Mouse (Mus musculus) embryo, embryonic 9.5 days (tissue): ENCODE measurements around the gene Pdzd9.
A peak's percentile ranks its signal among the peaks of the same experiment; 100 is the strongest.

Experiments
- DNase-seq: peaks from one replicate; pipeline ENCODE4 v3.0.0-alpha.2; 2017; ENCODE audit errors: extremely low spot score

The Pdzd9 gene

GRCm38 (mm10) chr7:120635362-120635781, 34.8 kb downstream of the Pdzd9 start:
- no peak for DNase-seq

GRCm38 (mm10) chr7:120634711-120635361, 35.3 kb downstream of the Pdzd9 start, which contains the start of gene Uqcrc2:
Gene Uqcrc2, plus strand, starts transcription at chr7:120635176.
- DNase-seq = peak; percentile 91

- no peak for DNase-seq
Measured at GRCm38 (mm10) chr7:120634301-120634700, 35.8 kb downstream of the Pdzd9 start.

- no peak for DNase-seq
Measured at GRCm38 (mm10) chr7:120632518-120632917, 37.6 kb downstream of the Pdzd9 start.

- no peak for DNase-seq
Measured at GRCm38 (mm10) chr7:120620841-120621240, 49.3 kb downstream of the Pdzd9 start.

GRCm38 (mm10) chr7:120620075-120620771, 49.9 kb downstream of the Pdzd9 start:
- no peak for DNase-seq
